Mouse (Mus musculus) intestine, embryonic 15.5 days (tissue): ENCODE data around the gene Rnf41. TPM values are rescaled to one million over a fixed set of nuclear protein-coding genes. Genes with fewer than 3 reads are reported as not detected.

Experiments
- polyA plus RNA-seq: library from polyadenylated mRNA; unstranded; fragments of >200 nt; fragmentation: Nextera tagmentation; extraction: Ambion mirVana; gene quantifications from 2 replicates; pipeline ENCODE4 v1.2.1, GENCODE M21; 2015

Rnf41 gene
- polyA plus RNA-seq, 1 experiment from 2014 or later: 37.5 TPM

Other genes with a start within 250 kb of the Rnf41 start
- gene Rbms2, start 231.4 kb upstream of the Rnf41 start, polyA plus RNA-seq: 24.8 and 27.0 TPM in 2 replicates
- gene Gls2, start 217.2 kb upstream of the Rnf41 start, polyA plus RNA-seq: 1.8 and 3.3 TPM in 2 replicates
- 34.8 and 35.9 TPM in 2 replicates for gene Spryd4, start 199.8 kb upstream of the Rnf41 start, polyA plus RNA-seq
- gene Mip, start 185.8 kb upstream of the Rnf41 start, polyA plus RNA-seq: 0.19 TPM in 1 of 2 replicates, not detected in the other
- 40.8 and 41.3 TPM in 2 replicates for gene Timeless, start 179.6 kb upstream of the Rnf41 start, polyA plus RNA-seq
- 0.26 and 0.35 TPM in 2 replicates for gene Apon, start 157.6 kb upstream of the Rnf41 start, polyA plus RNA-seq
- 1.6 and 2.9 TPM in 2 replicates for gene Apof, start 143.0 kb upstream of the Rnf41 start, polyA plus RNA-seq
- 15.1 and 15.4 TPM in 2 replicates for gene Stat2, start 141.1 kb upstream of the Rnf41 start, polyA plus RNA-seq
- gene Il23a, start 112.9 kb upstream of the Rnf41 start, polyA plus RNA-seq: 0.21 and 0.31 TPM in 2 replicates
- gene Pan2, start 108.3 kb upstream of the Rnf41 start, polyA plus RNA-seq: 26.2 TPM in 2 replicates
- 303 and 328 TPM in 2 replicates for gene Cnpy2, start 89.2 kb upstream of the Rnf41 start, polyA plus RNA-seq
- 269 and 282 TPM in 2 replicates for gene Cs, start 73.9 kb upstream of the Rnf41 start, polyA plus RNA-seq
- gene Coq10a, start 42.7 kb upstream of the Rnf41 start, polyA plus RNA-seq: 13.7 TPM in 2 replicates
- gene Ankrd52, start 34.5 kb upstream of the Rnf41 start, polyA plus RNA-seq: 10.0 and 11.5 TPM in 2 replicates
- 114 and 141 TPM in 2 replicates for gene Slc39a5, start 10.4 kb upstream of the Rnf41 start, polyA plus RNA-seq
- gene Nabp2, start 165 bp upstream of the Rnf41 start, polyA plus RNA-seq: 87.9 and 97.1 TPM in 2 replicates
- 62.5 TPM in 2 replicates for gene Smarcc2, start 47.6 kb downstream of the Rnf41 start, polyA plus RNA-seq
- gene Myl6, start 82.5 kb downstream of the Rnf41 start, polyA plus RNA-seq: 1,676 and 1,825 TPM in 2 replicates
- 2.4 and 2.7 TPM in 2 replicates for gene Myl6b, start 87.0 kb downstream of the Rnf41 start, polyA plus RNA-seq
- gene Esyt1, start 114.2 kb downstream of the Rnf41 start, polyA plus RNA-seq: 28.4 and 29.3 TPM in 2 replicates
- 14.5 and 15.2 TPM in 2 replicates for gene Zc3h10, start 136.1 kb downstream of the Rnf41 start, polyA plus RNA-seq
- gene Rpl41, start 137.6 kb downstream of the Rnf41 start, polyA plus RNA-seq: 3,667 and 3,915 TPM in 2 replicates
- gene Pa2g4, start 154.3 kb downstream of the Rnf41 start, polyA plus RNA-seq: 205 and 210 TPM in 2 replicates
- 30.5 and 31.5 TPM in 2 replicates for gene Erbb3, start 178.0 kb downstream of the Rnf41 start, polyA plus RNA-seq
- gene Rps26, start 215.1 kb downstream of the Rnf41 start, polyA plus RNA-seq: 693 and 768 TPM in 2 replicates
- gene Ikzf4, start 234.3 kb downstream of the Rnf41 start, polyA plus RNA-seq: 1.9 and 2.2 TPM in 2 replicates